Mouse (Mus musculus) heart, postnatal 36 days (tissue): ENCODE measurements around the gene Gm13289. TPM values are rescaled to one million over a fixed set of nuclear protein-coding genes. Genes with fewer than 3 reads are reported as not detected.
A peak's percentile ranks its signal among the peaks of the same experiment; 100 is the strongest.
"Not testable (repeated sequence)": the region's sequence is repeated elsewhere in the genome, so short reads cannot be mapped to it uniquely, and the experiment has no call there.

Experiments
- DNase-seq, 2 experiments: peaks; one replicate each; pipeline ENCODE4 v3.0.0; 2021 to 2022
- intact Hi-C: fragments of 180-260 bp; cut with DNase I; formaldehyde crosslinking; loops from one replicate; pipeline ENCODE4 v1.15.1; 2025
- total RNA-seq, 2 experiments: library from RNA; stranded (reverse); gene quantifications; 2 replicates each; pipeline ENCODE4 v1.2.3; 2021

The Gm13289 gene
- total RNA-seq, 2 experiments from 2014 or later = not detected

- DNase-seq, intact Hi-C loops: not testable (repeated sequence)
Measured at GRCm38 (mm10) chr4:88780320-88780719, 3.6 kb downstream of the Gm13289 start.

DNA sequence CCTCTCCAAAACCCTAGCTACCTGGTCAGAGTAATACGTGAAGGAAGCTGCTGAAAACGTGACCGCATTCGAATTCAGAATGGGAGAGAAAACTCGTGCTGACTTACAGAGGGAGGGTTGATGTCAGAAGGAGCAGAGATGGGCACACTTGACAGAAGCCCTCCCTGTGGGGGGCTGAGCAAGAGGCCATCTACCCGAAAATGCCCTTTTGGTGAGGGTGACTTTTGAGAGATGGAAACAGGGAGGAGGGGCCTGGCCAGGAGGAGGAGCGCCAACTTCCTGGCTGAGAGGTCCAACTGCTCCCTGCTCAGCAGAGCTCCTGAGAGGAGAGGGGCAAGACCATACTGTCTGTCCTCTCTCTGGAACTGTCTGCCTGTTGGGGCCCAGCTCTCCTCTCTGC, 5.1 kb downstream of the Gm13289 start, which contains the start of gene Ifnz:
Gene Ifnz (plus strand): TSS at position 301 of the 400 bp plus-strand sequence.
- intact Hi-C loops, DNase-seq: not testable (repeated sequence)

- DNase-seq, intact Hi-C loops: not testable (repeated sequence)
Measured at GRCm38 (mm10) chr4:88782335-88782734, 5.6 kb downstream of the Gm13289 start.

DNA sequence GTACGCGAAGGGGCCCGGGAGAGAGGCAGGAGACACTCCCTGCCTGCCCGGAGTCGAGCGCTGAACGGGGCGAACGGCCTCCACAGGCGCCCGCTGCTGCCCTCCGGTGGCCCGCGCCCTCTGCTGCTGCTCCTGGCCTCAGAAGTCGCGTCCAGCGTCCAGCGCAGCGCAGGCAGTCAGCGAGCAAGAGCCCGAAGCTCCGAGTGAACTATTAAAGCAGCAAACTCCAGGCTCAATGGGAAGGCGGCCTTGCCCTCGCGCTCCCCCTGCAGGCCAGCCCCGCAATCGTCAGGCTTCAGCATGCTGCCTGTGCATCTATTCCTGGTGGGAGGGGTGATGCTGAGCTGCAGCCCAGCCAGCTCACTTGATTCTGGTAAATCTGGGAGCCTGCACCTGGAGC, 8.7 kb downstream of the Gm13289 start, which contains the start of gene Gm13276:
Gene Gm13276 (plus strand): TSS at position 301 of the 400 bp plus-strand sequence.
- intact Hi-C loops, DNase-seq: not testable (repeated sequence)

DNA sequence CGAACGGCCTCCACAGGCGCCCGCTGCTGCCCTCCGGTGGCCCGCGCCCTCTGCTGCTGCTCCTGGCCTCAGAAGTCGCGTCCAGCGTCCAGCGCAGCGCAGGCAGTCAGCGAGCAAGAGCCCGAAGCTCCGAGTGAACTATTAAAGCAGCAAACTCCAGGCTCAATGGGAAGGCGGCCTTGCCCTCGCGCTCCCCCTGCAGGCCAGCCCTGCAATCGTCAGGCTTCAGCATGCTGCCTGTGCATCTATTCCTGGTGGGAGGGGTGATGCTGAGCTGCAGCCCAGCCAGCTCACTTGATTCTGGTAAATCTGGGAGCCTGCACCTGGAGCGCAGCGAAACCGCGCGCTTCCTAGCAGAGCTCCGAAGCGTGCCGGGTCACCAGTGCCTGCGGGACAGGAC, 11.7 kb downstream of the Gm13289 start, which contains the start of gene Gm13277:
Gene Gm13277 (plus strand): TSS at position 231 of the 400 bp plus-strand sequence.
- peak; percentile 56 to 63 for DNase-seq
- intact Hi-C loops = not testable (repeated sequence)

DNA sequence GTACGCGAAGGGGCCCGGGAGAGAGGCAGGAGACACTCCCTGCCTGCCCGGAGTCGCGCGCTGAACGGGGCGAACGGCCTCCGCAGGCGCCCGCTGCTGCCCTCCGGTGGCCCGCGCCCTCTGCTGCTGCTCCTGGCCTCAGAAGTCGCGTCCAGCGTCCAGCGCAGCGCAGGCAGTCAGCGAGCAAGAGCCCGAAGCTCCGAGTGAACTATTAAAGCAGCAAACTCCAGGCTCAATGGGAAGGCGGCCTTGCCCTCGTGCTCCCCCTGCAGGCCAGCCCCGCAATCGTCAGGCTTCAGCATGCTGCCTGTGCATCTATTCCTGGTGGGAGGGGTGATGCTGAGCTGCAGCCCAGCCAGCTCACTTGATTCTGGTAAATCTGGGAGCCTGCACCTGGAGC, 14.5 kb downstream of the Gm13289 start, which contains the start of gene Gm13278:
Gene Gm13278 (plus strand): TSS at position 301 of the 400 bp plus-strand sequence.
- intact Hi-C loops, DNase-seq: not testable (repeated sequence)

- peak; percentile 67 to 87 for DNase-seq
- intact Hi-C loops = not testable (repeated sequence)
Measured at GRCm38 (mm10) chr4:88793936-88794675, 17.4 kb downstream of the Gm13289 start, which contains the start of gene Gm13275. Gene Gm13275, plus strand, starts transcription at chr4:88794487.

GRCm38 (mm10) chr4:88797097-88797496, 20.4 kb downstream of the Gm13289 start, which contains the start of gene Gm13279:
Gene Gm13279, plus strand, starts transcription at chr4:88797397.
- DNase-seq, intact Hi-C loops: not testable (repeated sequence)

DNA sequence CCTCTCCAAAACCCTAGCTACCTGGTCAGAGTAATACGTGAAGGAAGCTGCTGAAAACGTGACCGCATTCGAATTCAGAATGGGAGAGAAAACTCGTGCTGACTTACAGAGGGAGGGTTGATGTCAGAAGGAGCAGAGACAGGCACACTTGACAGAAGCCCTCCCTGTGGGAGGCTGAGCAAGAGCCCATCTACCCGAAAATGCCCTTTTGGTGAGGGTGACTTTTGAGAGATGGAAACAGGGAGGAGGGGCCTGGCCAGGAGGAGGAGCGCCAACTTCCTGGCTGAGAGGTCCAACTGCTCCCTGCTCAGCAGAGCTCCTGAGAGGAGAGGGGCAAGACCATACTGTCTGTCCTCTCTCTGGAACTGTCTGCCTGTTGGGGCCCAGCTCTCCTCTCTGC, 22.6 kb downstream of the Gm13289 start, which contains the start of gene Gm13285:
Gene Gm13285 (plus strand): TSS at position 301 of the 400 bp plus-strand sequence.
- DNase-seq, intact Hi-C loops: not testable (repeated sequence)

GRCm38 (mm10) chr4:88802954-88803353, 26.2 kb downstream of the Gm13289 start, which contains the start of gene Gm13287:
Gene Gm13287, plus strand, starts transcription at chr4:88803254.
- DNase-seq, intact Hi-C loops: not testable (repeated sequence)

- DNase-seq, intact Hi-C loops: not testable (repeated sequence)
Measured at GRCm38 (mm10) chr4:88805231-88805630, 28.5 kb downstream of the Gm13289 start, which contains the start of gene Gm13288. Gene Gm13288, plus strand, starts transcription at chr4:88805531.

DNA sequence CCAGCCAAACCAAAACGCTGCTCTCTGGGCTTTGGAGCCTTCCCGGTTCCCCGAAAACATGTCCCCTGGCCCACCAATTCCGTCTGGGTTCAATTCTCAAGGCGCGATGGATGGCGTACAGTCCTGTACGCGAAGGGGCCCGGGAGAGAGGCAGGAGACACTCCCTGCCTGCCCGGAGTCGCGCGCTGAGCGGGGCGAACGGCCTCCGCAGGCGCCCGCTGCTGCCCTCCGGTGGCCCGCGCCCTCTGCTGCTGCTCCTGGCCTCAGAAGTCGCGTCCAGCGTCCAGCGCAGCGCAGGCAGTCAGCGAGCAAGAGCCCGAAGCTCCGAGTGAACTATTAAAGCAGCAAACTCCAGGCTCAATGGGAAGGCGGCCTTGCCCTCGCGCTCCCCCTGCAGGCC, 29.0 kb downstream of the Gm13289 start:
- intact Hi-C loops = not testable (repeated sequence)
- peak; percentile 23 to 29 for DNase-seq

DNA sequence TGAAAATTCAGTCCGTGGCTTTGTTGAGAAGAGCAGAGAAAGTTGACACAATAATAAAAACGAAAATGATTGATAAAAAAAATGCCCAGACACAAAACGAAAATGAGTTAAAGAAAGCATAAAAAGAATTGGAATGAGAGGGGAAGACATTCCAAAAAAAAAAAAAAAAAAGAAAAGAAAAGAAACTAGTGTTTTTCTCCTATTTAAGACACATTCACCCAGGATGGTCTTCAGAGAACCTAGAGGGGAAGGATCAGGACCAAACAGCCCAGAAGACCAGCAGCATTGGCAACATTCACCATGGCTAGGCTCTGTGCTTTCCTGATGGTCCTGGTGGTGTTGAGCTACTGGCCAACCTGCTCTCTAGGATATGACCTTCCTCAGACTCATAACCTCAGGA, 39.2 kb downstream of the Gm13289 start, which contains the start of gene Ifna7:
Gene Ifna7 (plus strand): TSS at position 301 of the 400 bp plus-strand sequence.
- intact Hi-C loops = no loop called here
- no peak for DNase-seq

GRCm38 (mm10) chr4:88819659-88820058, 42.9 kb downstream of the Gm13289 start, which contains the start of gene Ifna11:
Gene Ifna11, plus strand, starts transcription at chr4:88819959.
- no peak for DNase-seq
- intact Hi-C loops = loop anchor here (5.0 kb wide), 1 partner anchor 137 kb away; the partner anchor contains the start of gene Ifna2

GRCm38 (mm10) chr4:88822995-88823394, 46.3 kb downstream of the Gm13289 start:
- DNase-seq = no peak
- intact Hi-C loops = loop anchor here (5.0 kb wide), 1 partner anchor 141 kb away; the partner anchor contains the start of gene Ifna2

Other genes starting within 250 kb of the Gm13289 start
- not detected for gene Ifna15, start 218.7 kb upstream of the Gm13289 start, total RNA-seq
- not detected for gene Ifna14, start 205.1 kb upstream of the Gm13289 start, total RNA-seq
- gene Ifna9, start 184.5 kb upstream of the Gm13289 start, total RNA-seq = not detected
- not detected for gene Ifna12, start 173.5 kb upstream of the Gm13289 start, total RNA-seq
- not detected for gene C87499, start 142.5 kb upstream of the Gm13289 start, total RNA-seq
- gene Ifna13, start 132.5 kb upstream of the Gm13289 start, total RNA-seq = not detected
- not detected for gene Ifna16, start 100.0 kb upstream of the Gm13289 start, total RNA-seq
- gene Ifna2, start 93.0 kb upstream of the Gm13289 start, total RNA-seq = not detected
- gene Ifnab, start 85.6 kb upstream of the Gm13289 start, total RNA-seq = not detected
- under 1 TPM; 0.39 to 0.43 TPM for gene Gm26566, start 55.1 kb upstream of the Gm13289 start, total RNA-seq
- 10 to 100 TPM; 69.3 to 71.1 TPM for gene Klhl9, start 54.5 kb upstream of the Gm13289 start, total RNA-seq
- gene Gm13271, start 22.1 kb upstream of the Gm13289 start, total RNA-seq = not detected
- gene Gm13283, start 16.8 kb upstream of the Gm13289 start, total RNA-seq = not detected
- gene Gm13290, start 3.1 kb upstream of the Gm13289 start, total RNA-seq = not detected
- not detected for gene Gm13272, start 2.9 kb downstream of the Gm13289 start, total RNA-seq
- gene Ifnz, start 5.2 kb downstream of the Gm13289 start, total RNA-seq = not detected
- not detected for gene Gm13276, start 8.8 kb downstream of the Gm13289 start, total RNA-seq
- gene Gm13277, start 11.7 kb downstream of the Gm13289 start, total RNA-seq = not detected
- gene Gm13278, start 14.6 kb downstream of the Gm13289 start, total RNA-seq = not detected
- not detected for gene Gm13275, start 17.6 kb downstream of the Gm13289 start, total RNA-seq
- not detected for gene Gm13279, start 20.5 kb downstream of the Gm13289 start, total RNA-seq
- gene Gm13285, start 22.7 kb downstream of the Gm13289 start, total RNA-seq = under 1 TPM; 0.19 TPM
- not detected for gene Gm13287, start 26.3 kb downstream of the Gm13289 start, total RNA-seq
- not detected for gene Gm13288, start 28.6 kb downstream of the Gm13289 start, total RNA-seq
- gene Ifna7, start 39.3 kb downstream of the Gm13289 start, total RNA-seq = not detected
- not detected for gene Ifna11, start 43.0 kb downstream of the Gm13289 start, total RNA-seq
- not detected for gene Ifna6, start 50.5 kb downstream of the Gm13289 start, total RNA-seq
- gene Ifna5, start 58.6 kb downstream of the Gm13289 start, total RNA-seq = not detected
- gene Ifna4, start 64.9 kb downstream of the Gm13289 start, total RNA-seq = not detected
- not detected for gene Ifna1, start 73.2 kb downstream of the Gm13289 start, total RNA-seq
- not detected for gene Ifne, start 103.3 kb downstream of the Gm13289 start, total RNA-seq